Mouse (Mus musculus) liver, postnatal 0 days (tissue): ENCODE data around the gene Cd22.

ENCODE experiments used
- CTCF ChIP-seq: sonication (generic); IDR thresholded peaks from 2 replicates; pipeline ENCODE4 v1.5.1; 2016; ENCODE audit warnings: antibody characterized with exemption, low read depth
- EP300 ChIP-seq: IDR thresholded peaks from 2 replicates; pipeline ENCODE4 v1.6.1; 2016; ENCODE audit warnings: antibody characterized with exemption, low read depth, mild to moderate bottlenecking

GRCm38 (mm10) chr7:30908277-30908991, 28.3 kb upstream of the Cd22 start:
- TF ChIP-seq CTCF (no peak), EP300 (no peak)
